8 mouse cellular contexts compared by ENCODE assay signal in genomic region chr9:50462494-50463204, GRCm38 (mm10). TPM values are rescaled to one million over a fixed set of nuclear protein-coding genes. Genes with fewer than 3 reads are reported as not detected.
DNase-seq lines count a peak whose midpoint lies in the region; ATAC-seq and TF ChIP-seq lines count a peak whose summit lies in the region.

No protein-coding gene starts in this region.

- TF ChIP-seq POLR2A in cortical plate, adult 2 months (IDR thresholded peaks at IDR 0.05; ENCODE audit: extremely low read depth, insufficient read depth, low read length) = no peak

- peak; percentile 39 for DNase-seq in ovary, postnatal 10 days (ENCODE audit: low spot score)
- DNase-seq in ovary, adult 18-20 months (ENCODE audit: low spot score) = no peak
- peak; percentile 28 for DNase-seq in gastrocnemius, postnatal 25 days
- peak; percentile 83 for DNase-seq in limb, embryonic 11.5 days (ENCODE audit: low spot score)
- DNase-seq in midbrain, embryonic 11.5 days (ENCODE audit: low spot score, missing footprints) = peak; percentile 93
- peak; percentile 44 for DNase-seq in spleen, adult 12 weeks (ENCODE audit: low spot score)

- TF ChIP-seq CTCF in cortical plate, adult 2 months (IDR thresholded peaks at IDR 0.05; ENCODE audit: extremely low read depth, insufficient read depth, low read length) = peak; percentile 79

- H3K9me3 ChIP-seq in intestine, embryonic 15.5 days = no peaks in the 10 kb centered on the region
- no peaks in the 10 kb centered on the region for H3K9me3 ChIP-seq in limb, embryonic 11.5 days (ENCODE audit: control insufficient read depth, low read length)
- no peaks in the 10 kb centered on the region for H3K9me3 ChIP-seq in midbrain, embryonic 11.5 days (ENCODE audit: control insufficient read depth, low read length)

- peak overlapping the region; percentile 48 for H3K4me2 ChIP-seq in intestine, embryonic 15.5 days (replicated peaks)
- H3K4me2 ChIP-seq in limb, embryonic 11.5 days (ENCODE audit: low read depth, severe bottlenecking) = peak overlapping the region; percentile 29; the same call in 1 of the 2 replicates
- peak overlapping the region; percentile 29; the same call in 1 of the 2 replicates for H3K4me2 ChIP-seq in midbrain, embryonic 11.5 days

- H3K9ac ChIP-seq in intestine, embryonic 15.5 days = peak overlapping the region; percentile 36
- 0 out of 2 replicates have a peak overlapping the region, but pooled peaks have one; percentile 27 for H3K9ac ChIP-seq in limb, embryonic 11.5 days (ENCODE audit: low read length)
- peak overlapping the region; percentile 38; the same call in 1 of the 2 replicates for H3K9ac ChIP-seq in midbrain, embryonic 11.5 days (ENCODE audit: low read length)

- H3K4me1 ChIP-seq in cortical plate, adult 2 months (ENCODE audit: control insufficient read depth, insufficient read depth, low read length) = no peaks in the 10 kb centered on the region
- 0 out of 2 replicates have a peak, but pooled peaks cover 7% of the 10 kb centered on the region for H3K4me1 ChIP-seq in intestine, embryonic 15.5 days (replicated peaks)
- H3K4me1 ChIP-seq in limb, embryonic 11.5 days (ENCODE audit: control insufficient read depth, insufficient read depth, low read length) = no peaks in the 10 kb centered on the region
- H3K4me1 ChIP-seq in midbrain, embryonic 11.5 days (ENCODE audit: control insufficient read depth, insufficient read depth, low read length) = no peaks in the 10 kb centered on the region

- peak; percentile 58 for ATAC-seq in intestine, embryonic 15.5 days
- no peak for ATAC-seq in limb, embryonic 11.5 days (ENCODE audit: insufficient number of reproducible peaks, low FRiP score, low TSS enrichment, low read depth)
- ATAC-seq in midbrain, embryonic 11.5 days (ENCODE audit: low FRiP score) = no peak

- WGBS in intestine, embryonic 15.5 days = 38% methylated on average over 19 of the region's 19 CpGs
- 40% methylated on average over 19 of the region's 19 CpGs for WGBS in limb, embryonic 11.5 days
- 44% methylated on average over 19 of the region's 19 CpGs for WGBS in midbrain, embryonic 11.5 days

- H3K27me3 ChIP-seq in intestine, embryonic 15.5 days (replicated peaks) = no peaks in the 10 kb centered on the region
- no peaks in the 10 kb centered on the region for H3K27me3 ChIP-seq in limb, embryonic 11.5 days (ENCODE audit: control insufficient read depth, insufficient read depth, low read length)
- H3K27me3 ChIP-seq in midbrain, embryonic 11.5 days (ENCODE audit: control insufficient read depth, insufficient read depth, low read length) = no peaks in the 10 kb centered on the region

- H3K4me3 ChIP-seq in cortical plate, adult 2 months (ENCODE audit: insufficient read depth, low read length) = no peak overlapping the region
- H3K4me3 ChIP-seq in intestine, embryonic 15.5 days (replicated peaks) = 0 out of 2 replicates have a peak overlapping the region, but pooled peaks have one; percentile 7
- 0 out of 2 replicates have a peak overlapping the region, but pooled peaks have one; percentile 3 for H3K4me3 ChIP-seq in limb, embryonic 11.5 days (ENCODE audit: low read depth, low read length)
- 0 out of 2 replicates have a peak overlapping the region, but pooled peaks have one; percentile 6 for H3K4me3 ChIP-seq in midbrain, embryonic 11.5 days (ENCODE audit: low read depth, low read length)

- no peak overlapping the region for H3K27ac ChIP-seq in cortical plate, adult 2 months (ENCODE audit: insufficient read depth, low read length)
- H3K27ac ChIP-seq in intestine, embryonic 15.5 days = no peak overlapping the region
- H3K27ac ChIP-seq in limb, embryonic 11.5 days (replicated peaks; ENCODE audit: low read depth, low read length) = no peak overlapping the region
- no peak overlapping the region for H3K27ac ChIP-seq in midbrain, embryonic 11.5 days (ENCODE audit: low read depth, low read length)

- no peaks in the 10 kb centered on the region for H3K36me3 ChIP-seq in intestine, embryonic 15.5 days
- no peaks in the 10 kb centered on the region for H3K36me3 ChIP-seq in limb, embryonic 11.5 days (ENCODE audit: control insufficient read depth, insufficient read depth, low read length)
- H3K36me3 ChIP-seq in midbrain, embryonic 11.5 days (ENCODE audit: control insufficient read depth, insufficient read depth, low read length) = no peaks in the 10 kb centered on the region

RNA-seq across cellular contexts. Expression of gene Plet1, which starts 31.7 kb away (rescaled TPM):
- 0.09 and 0.13 TPM in 2 replicates for polyA plus RNA-seq in cortical plate, adult 2 months (2012; rRNA removed)
- total RNA-seq in gastrocnemius, postnatal 25 days (2021) = not detected
- polyA plus RNA-seq in intestine, embryonic 15.5 days (2015; fragmentation: Nextera tagmentation; extraction: Ambion mirVana) = 1.7 and 2.0 TPM in 2 replicates
- 0.28 and 0.35 TPM in 2 replicates for polyA plus RNA-seq in limb, embryonic 11.5 days (2014; fragmentation: Nextera tagmentation; extraction: Ambion mirVana)
- 0.52 and 0.78 TPM in 2 replicates for polyA plus RNA-seq in midbrain, embryonic 11.5 days (2014; fragmentation: Nextera tagmentation; extraction: Ambion mirVana)
